Mouse (Mus musculus) lung, embryonic 16.5 days (tissue): Measurements from ENCODE around the gene Ltbp1. TPM values are rescaled to one million over a fixed set of nuclear protein-coding genes. Genes with fewer than 3 reads are reported as not detected.
A peak's percentile ranks its signal among the peaks of the same experiment; 100 is the strongest.
"Not testable (repeated sequence)": the region's sequence is repeated elsewhere in the genome, so short reads cannot be mapped to it uniquely, and the experiment has no call there.

Source experiments
- ATAC-seq: fragments of 200-750 bp; cut with Nextera tagmentation; 2 replicates; pipeline ENCODE4 v1.8.0; 2017; ENCODE audit warnings: low read depth, mild to moderate bottlenecking, moderate library complexity
- H3K27ac ChIP-seq: fragments of 300-500 bp; sonication (generic); 2 replicates; pipeline ENCODE4 v1.5.1; 2014; ENCODE audit warnings: mild to moderate bottlenecking, control low read depth, low read length
- H3K27me3 ChIP-seq: fragments of 300-500 bp; sonication (generic); 2 replicates; pipeline ENCODE4 v1.6.1; 2014; ENCODE audit warnings: low read depth, low read length, mixed read lengths; ENCODE audit not compliant: control insufficient read depth, insufficient read depth
- H3K36me3 ChIP-seq: fragments of 300-500 bp; sonication (generic); 2 replicates; pipeline ENCODE4 v1.6.1; 2014; ENCODE audit warnings: low read length; ENCODE audit not compliant: control insufficient read depth, insufficient read depth
- H3K4me1 ChIP-seq: fragments of 300-500 bp; sonication (generic); replicated peaks from 2 replicates; pipeline ENCODE4 v1.6.1; 2014; ENCODE audit warnings: low read length, mixed read lengths; ENCODE audit not compliant: control insufficient read depth, insufficient read depth
- H3K4me2 ChIP-seq: fragments of 300-500 bp; sonication (generic); 2 replicates; pipeline ENCODE4 v1.6.1; 2014; ENCODE audit warnings: low read depth, low read length, control low read depth
- H3K4me3 ChIP-seq: fragments of 300-500 bp; sonication (generic); 2 replicates; pipeline ENCODE4 v1.5.1; 2014; ENCODE audit warnings: mild to moderate bottlenecking, low read length, control low read depth
- H3K9ac ChIP-seq: fragments of 300-500 bp; sonication (generic); 2 replicates; pipeline ENCODE4 v1.6.1; 2014; ENCODE audit warnings: low read length, control low read depth
- H3K9me3 ChIP-seq: fragments of 300-500 bp; sonication (generic); 2 replicates; pipeline ENCODE4 v1.6.1; 2016; ENCODE audit warnings: low read length; ENCODE audit not compliant: control insufficient read depth
- WGBS: fragments of 180-500 bp; shearing (Covaris S2); extraction: QIAGEN DNeasy Blood & Tissue Kit; methylation state at CpG from one replicate; pipeline ENCODE4 v1.1.7; 2014; 5-methylcytosine and 5-hydroxymethylcytosine counted together
- polyA plus RNA-seq: library from polyadenylated mRNA; unstranded; fragments of >200 nt; fragmentation: Nextera tagmentation; extraction: Ambion mirVana; gene quantifications from 2 replicates; pipeline ENCODE4 v1.2.1, GENCODE M21; 2015

Gene Ltbp1
- polyA plus RNA-seq, 1 experiment from 2014 or later, result 24.2 TPM

DNA sequence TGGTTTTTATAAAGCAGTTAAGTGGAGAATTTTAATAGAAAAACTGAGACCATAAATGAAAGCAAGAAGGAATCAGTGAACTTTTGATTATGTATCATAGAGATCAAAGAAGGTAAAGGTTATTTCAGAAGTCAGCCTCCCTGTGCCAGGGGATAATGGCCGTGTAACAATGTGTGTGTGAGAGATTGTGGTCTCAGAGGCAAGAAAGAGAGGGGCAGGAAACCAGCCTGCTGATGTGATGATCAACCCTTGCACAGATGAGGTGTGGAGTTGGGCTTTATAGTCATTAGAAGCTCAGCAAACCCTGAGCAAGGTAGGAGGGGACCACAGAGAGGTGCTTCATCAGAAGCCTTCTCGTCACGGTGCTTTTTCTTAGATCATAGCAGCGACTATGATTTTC is 128.6 kb downstream of the Ltbp1 start:
- Histone ChIP-seq H3K4me3 (no peak overlapping the region), H3K9me3 (no peaks in the 10 kb centered on the region), H3K4me1 (peaks cover 3% of the 10 kb centered on the region; the same call in 1 of the 2 replicates), H3K9ac (no peak overlapping the region), H3K4me2 (no peak overlapping the region), H3K27ac (no peak overlapping the region), H3K27me3 (no peaks in the 10 kb centered on the region), H3K36me3 (no peaks in the 10 kb centered on the region)
- 88% methylated on average over 4 of the region's 4 CpGs for WGBS
- no peak for ATAC-seq

DNA sequence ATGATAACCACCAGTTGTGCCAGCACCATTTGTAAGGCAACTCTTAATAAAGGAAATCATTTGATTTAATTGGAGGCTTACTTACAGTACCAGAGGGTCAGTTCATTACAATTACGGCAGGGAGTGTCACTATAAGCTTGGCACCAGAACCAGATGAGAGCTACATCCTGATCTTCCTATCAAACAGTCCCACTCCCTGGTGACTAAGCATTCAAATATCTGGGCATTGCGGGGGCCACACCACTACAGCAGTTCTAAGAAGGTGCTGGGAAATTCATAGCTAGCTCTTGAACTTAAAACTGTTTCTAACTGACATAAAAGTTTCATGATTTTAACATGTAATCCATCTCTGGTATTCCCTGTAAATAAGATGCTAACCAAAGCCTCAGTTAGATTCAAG is 134.4 kb downstream of the Ltbp1 start:
- 77% methylated on average over 2 of the region's 2 CpGs for WGBS
- H3K36me3 ChIP-seq, result no peaks in the 10 kb centered on the region
- H3K4me1 ChIP-seq, result no peaks in the 10 kb centered on the region
- no peak overlapping the region for H3K4me3 ChIP-seq
- H3K9ac ChIP-seq, result no peak overlapping the region
- ATAC-seq, result no peak
- no peaks in the 10 kb centered on the region for H3K27me3 ChIP-seq
- no peaks in the 10 kb centered on the region for H3K9me3 ChIP-seq
- no peak overlapping the region for H3K4me2 ChIP-seq
- H3K27ac ChIP-seq, result no peak overlapping the region

DNA sequence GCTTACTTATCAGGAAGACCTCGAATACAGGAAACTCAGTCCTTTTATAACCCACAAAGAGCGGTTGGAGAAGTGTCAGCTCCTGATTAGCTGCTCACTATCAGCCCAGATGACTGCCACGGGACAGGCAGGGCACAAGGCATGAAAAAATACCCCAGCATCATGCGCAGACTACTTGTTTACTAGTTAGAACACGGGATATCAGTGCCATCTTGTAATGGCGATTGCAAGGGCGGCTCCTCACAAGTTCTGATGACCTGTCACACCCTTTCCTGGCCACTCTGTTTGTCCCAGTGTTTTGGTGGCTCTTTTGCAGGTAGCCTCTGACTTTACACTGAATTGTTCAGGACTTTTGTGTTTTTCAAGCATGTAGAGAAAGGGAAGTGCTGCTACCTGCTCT is 137.5 kb downstream of the Ltbp1 start:
- H3K9ac ChIP-seq, H3K4me3 ChIP-seq, H3K27me3 ChIP-seq, H3K4me2 ChIP-seq, ATAC-seq, H3K27ac ChIP-seq, H3K9me3 ChIP-seq, H3K4me1 ChIP-seq, H3K36me3 ChIP-seq: not testable (repeated sequence)
- 80% methylated on average over 7 of the region's 7 CpGs for WGBS

DNA sequence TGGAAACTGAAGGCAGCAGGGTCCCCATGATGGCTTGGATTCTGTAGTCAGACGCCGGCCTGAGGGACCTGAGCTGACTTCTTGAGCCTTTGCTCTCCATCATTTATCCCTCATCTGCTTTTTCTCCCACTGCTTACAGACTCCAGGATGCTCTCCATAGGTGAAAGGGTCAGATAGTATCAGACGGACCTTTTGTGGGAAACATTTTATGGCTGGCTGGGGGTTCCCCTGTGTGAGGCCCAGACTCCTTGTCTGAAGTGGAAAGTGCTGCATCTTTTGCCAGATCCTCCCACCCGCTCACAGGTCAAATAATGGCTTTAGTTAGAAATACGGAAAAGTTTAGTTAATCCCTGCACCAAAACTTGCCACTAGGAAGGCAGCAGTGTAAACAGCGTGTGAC is 138.6 kb downstream of the Ltbp1 start:
- Histone ChIP-seq H3K9me3 (no peaks in the 10 kb centered on the region), H3K4me3 (no peak overlapping the region), H3K4me2 (no peak overlapping the region), H3K27me3 (no peaks in the 10 kb centered on the region), H3K27ac (no peak overlapping the region), H3K36me3 (no peaks in the 10 kb centered on the region), H3K4me1 (no peaks in the 10 kb centered on the region), H3K9ac (no peak overlapping the region)
- ATAC-seq, result no peak
- WGBS, result 61% methylated on average over 6 of the region's 6 CpGs

DNA sequence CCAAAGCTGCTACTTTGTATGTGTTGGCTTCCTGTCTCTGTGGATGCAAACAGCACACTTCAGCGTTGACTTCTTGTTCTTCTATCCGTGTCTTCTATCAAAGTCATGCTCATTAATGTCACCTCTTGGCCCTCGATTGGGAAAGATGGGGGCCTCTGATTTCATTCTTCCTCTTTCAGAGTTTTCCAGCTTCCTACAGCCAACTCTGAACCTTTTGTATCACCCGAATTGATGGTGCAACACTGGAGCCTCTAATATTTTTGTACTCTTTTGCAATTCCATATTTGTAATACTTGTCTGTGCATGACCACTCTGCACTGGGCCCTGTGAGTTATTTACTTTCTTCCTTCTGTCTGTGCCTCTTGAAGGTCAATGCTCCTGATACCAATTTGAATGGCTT is 141.8 kb downstream of the Ltbp1 start:
- 73% methylated on average over 4 of the region's 4 CpGs for WGBS

DNA sequence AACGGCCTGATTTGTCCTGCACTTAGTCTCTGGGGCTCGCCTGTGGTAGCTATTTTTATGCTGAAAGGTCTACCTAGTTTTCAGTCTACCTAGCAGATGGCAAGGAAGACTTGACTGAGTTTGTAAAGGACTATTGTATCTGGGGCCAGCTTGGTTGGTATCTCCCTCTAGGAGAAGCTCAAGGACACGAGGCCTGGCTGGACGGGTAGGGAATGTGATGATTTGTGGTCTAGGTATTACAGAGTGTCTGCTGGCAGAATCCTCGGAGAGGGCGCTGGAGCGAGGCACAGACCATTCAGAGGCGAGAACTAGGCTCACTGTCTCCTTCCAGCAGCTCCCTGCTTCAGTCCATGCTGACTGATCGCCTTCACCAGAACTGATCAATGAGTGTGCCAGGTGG is 146.4 kb downstream of the Ltbp1 start:
- H3K36me3 ChIP-seq, result no peaks in the 10 kb centered on the region
- no peaks in the 10 kb centered on the region for H3K4me1 ChIP-seq
- 79% methylated on average over 9 of the region's 9 CpGs for WGBS
- H3K4me2 ChIP-seq, result no peak overlapping the region
- no peaks in the 10 kb centered on the region for H3K27me3 ChIP-seq
- H3K9me3 ChIP-seq, result no peaks in the 10 kb centered on the region
- no peak overlapping the region for H3K9ac ChIP-seq
- H3K27ac ChIP-seq, result no peak overlapping the region
- ATAC-seq, result no peak
- H3K4me3 ChIP-seq, result no peak overlapping the region

More for the DNA sequence above, 141.8 kb downstream of the Ltbp1 start:
- H3K27me3 ChIP-seq, result no peaks in the 10 kb centered on the region
- H3K4me3 ChIP-seq, result no peak overlapping the region
- no peak overlapping the region for H3K4me2 ChIP-seq
- no peaks in the 10 kb centered on the region for H3K36me3 ChIP-seq
- no peaks in the 10 kb centered on the region for H3K9me3 ChIP-seq
- H3K9ac ChIP-seq, result no peak overlapping the region
- ATAC-seq, result no peak
- no peaks in the 10 kb centered on the region for H3K4me1 ChIP-seq
- H3K27ac ChIP-seq, result no peak overlapping the region

DNA sequence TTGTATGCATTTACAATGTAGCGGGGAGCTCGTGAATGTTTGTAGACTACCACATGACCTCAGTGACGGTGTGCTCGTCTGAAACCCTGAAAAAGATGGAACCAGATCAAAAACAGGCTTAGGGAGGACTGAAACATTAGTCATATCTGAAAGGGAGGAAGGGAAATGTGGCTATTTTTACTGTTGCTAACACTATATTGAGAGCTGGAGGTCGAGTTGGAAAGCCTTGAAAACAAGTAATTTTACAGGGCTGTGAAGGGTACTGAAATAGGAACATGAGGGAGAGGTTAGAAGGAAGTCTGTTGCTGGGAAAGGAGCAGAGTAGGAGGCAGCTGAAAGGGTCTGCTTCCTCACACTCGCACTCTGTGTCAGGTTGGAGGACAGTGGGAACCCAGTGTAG is 147.7 kb downstream of the Ltbp1 start:
- Histone ChIP-seq H3K27ac (no peak overlapping the region), H3K27me3 (no peaks in the 10 kb centered on the region), H3K4me3 (no peak overlapping the region), H3K4me2 (no peak overlapping the region), H3K36me3 (no peaks in the 10 kb centered on the region), H3K4me1 (no peaks in the 10 kb centered on the region), H3K9ac (no peak overlapping the region), H3K9me3 (no peaks in the 10 kb centered on the region)
- WGBS, result 47% methylated on average over 6 of the region's 6 CpGs
- ATAC-seq, result no peak

DNA sequence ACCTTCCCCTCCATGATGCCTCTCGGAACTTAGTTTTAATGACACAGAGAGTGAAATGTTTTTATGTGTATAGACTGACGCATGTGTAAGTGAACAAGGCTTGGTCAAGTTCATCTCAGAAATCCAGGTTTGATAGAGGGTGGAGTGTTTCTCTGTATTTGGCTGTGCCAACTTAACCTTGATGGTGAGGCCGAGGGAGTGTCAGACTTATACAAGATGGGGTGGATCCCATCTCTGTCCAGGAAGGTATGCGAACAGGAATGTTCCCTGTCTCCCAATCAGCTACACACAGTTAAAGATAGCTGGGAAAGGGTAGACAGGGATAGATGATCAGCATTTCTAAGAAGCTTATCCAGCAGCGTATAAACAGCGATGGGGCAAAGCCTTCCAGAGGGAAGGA is 153.0 kb downstream of the Ltbp1 start:
- H3K4me3 ChIP-seq, result no peak overlapping the region
- no peak overlapping the region for H3K4me2 ChIP-seq
- H3K4me1 ChIP-seq, result no peaks in the 10 kb centered on the region
- H3K36me3 ChIP-seq, result no peaks in the 10 kb centered on the region
- H3K27ac ChIP-seq, result no peak overlapping the region
- 0 out of 2 replicates have a peak, but pooled peaks have one; percentile 20 for ATAC-seq
- 82% methylated on average over 6 of the region's 6 CpGs for WGBS
- no peaks in the 10 kb centered on the region for H3K9me3 ChIP-seq
- H3K9ac ChIP-seq, result no peak overlapping the region
- H3K27me3 ChIP-seq, result no peaks in the 10 kb centered on the region

DNA sequence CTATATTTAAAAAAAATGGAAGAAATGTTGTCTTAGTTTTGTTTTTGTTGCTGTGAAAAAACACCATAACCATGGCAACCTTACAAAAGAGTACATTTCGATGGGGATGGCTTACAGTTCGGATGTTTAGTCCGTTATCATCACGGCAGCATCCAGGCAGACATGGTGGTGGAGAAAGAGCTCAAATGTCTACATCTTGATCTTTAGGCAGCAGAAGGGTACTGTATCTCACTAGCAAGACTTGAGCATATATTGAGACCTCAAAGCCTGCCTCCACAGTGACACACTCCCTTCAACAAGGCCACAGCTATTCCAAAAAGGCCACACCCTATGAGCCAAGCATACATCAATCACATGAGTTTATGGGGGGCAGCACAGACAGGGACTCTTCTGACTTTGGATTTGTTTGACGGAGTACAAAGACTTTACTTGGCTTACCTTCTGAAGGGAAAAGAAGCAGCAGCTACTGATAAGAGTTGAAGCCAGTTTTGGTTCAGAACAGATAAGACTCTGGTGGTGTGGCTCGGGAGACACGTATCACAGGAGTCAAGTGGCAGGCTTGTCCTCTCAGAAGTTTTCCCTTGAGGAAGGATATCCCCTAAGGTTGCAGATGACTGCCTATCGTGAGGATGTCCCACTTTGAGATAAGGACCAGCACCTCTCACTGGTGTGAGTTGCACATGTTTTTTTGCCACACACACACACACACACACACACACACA is 153.9 kb downstream of the Ltbp1 start:
- Histone ChIP-seq H3K9me3 (no peaks in the 10 kb centered on the region), H3K4me2 (no peak overlapping the region), H3K27me3 (no peaks in the 10 kb centered on the region), H3K4me1 (no peaks in the 10 kb centered on the region), H3K4me3 (no peak overlapping the region), H3K9ac (no peak overlapping the region), H3K27ac (no peak overlapping the region), H3K36me3 (no peaks in the 10 kb centered on the region)
- 83% methylated on average over 8 of the region's 8 CpGs for WGBS
- no peak for ATAC-seq

DNA sequence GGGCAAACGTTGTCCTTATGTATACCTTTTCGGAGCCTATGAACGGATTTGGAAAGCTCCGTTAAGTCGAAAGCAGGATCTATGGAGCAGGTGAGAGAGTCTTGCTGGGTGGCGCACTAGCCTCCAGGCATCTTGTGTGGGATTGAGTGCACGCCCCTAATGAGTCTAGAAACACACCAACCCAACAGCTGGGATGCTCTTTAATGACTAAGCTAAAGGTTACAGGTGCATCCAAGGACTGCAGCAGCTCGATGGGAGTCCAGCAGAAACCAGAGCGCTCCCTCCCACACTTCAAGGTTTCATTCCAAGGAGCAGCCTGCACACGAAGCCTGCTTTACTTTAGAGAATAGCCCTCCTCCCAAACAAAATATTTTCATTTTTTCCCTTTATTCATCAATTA is 155.7 kb downstream of the Ltbp1 start:
- Histone ChIP-seq H3K4me3 (no peak overlapping the region), H3K4me2 (no peak overlapping the region), H3K27ac (no peak overlapping the region), H3K27me3 (no peaks in the 10 kb centered on the region), H3K4me1 (no peaks in the 10 kb centered on the region), H3K9ac (no peak overlapping the region), H3K36me3 (no peaks in the 10 kb centered on the region), H3K9me3 (no peaks in the 10 kb centered on the region)
- 86% methylated on average over 10 of the region's 10 CpGs for WGBS
- no peak for ATAC-seq
